Mouse (Mus musculus) urinary bladder, postnatal 36 days (tissue): ENCODE data around the gene Draxin.
"Not testable (repeated sequence)": the region's sequence is repeated elsewhere in the genome, so short reads cannot be mapped to it uniquely, and the experiment has no call there.

Source experiments
- DNase-seq, 2 experiments: peaks; one replicate each; pipeline ENCODE4 v3.0.0; 2022; ENCODE audit warnings: low spot score in 2 of 2, mixed read lengths in 1 of 2

Gene Draxin

DNA sequence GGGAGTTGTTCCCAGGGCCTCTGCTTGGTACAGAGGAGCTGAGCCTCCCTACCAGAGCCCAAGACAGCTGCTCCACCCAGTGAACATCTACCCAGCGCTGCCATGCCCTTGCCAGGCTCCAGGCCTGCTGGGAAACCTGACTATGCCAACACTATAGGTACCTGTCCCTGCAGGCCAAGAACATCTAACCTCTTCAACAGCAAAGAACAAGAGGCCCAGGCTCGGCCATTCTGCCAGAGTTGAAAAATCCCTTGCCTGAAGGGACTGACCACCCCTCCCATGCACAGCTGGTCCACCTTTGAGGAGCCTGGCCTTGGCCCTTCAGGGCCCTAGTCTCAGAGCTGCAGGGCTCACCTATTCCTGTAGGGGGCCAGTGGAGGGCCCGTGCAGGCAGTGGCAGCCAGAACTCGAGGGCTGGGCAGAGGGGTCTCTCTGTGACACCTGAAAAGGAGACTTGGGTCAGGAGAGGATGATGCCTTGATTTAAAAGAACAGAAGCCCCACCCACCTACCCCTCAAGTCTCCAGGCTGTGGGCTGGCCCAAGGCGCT lies 72.8 kb downstream of the Draxin start:
- DNase-seq, result no peak

- peak in 1 of 2 experiments; percentile 59 for DNase-seq
Measured at GRCm38 (mm10) chr4:148056801-148057200, 73.7 kb downstream of the Draxin start.

- DNase-seq, result no peak
Measured at GRCm38 (mm10) chr4:148056246-148056645, 74.3 kb downstream of the Draxin start.

DNA sequence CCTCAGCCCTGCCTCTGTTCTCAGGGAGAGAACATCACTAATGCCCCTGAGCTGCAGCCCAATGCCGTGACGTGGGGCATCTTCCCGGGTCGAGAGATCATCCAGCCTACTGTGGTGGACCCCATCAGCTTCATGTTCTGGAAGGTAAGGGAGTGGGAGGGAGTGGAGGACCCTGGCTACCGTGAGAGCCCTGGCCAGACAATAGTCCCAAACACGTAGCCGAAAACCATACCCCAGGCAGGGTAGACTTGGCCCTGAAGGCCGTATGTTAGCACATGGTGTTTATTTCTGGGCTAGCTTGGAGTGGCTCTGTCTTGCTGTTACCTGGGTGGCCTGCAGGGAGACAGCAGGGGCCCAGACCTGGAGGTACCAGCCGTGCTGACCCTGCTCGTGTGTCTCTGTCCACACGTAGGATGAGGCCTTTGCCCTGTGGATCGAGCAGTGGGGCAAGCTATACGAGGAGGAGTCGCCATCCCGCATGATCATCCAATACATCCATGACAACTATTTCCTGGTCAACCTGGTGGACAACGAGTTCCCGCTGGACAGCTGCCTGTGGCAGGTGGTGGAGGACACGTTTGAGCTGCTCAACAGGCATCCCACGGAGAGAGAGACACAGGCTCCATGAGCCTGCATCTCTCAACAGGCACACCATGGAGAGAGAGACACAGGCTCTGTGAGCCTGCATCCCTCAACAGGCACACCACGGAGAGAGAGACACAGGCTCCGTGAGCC lies 75.4 kb downstream of the Draxin start:
- DNase-seq, result no peak

GRCm38 (mm10) chr4:148053417-148053920 lies 77.0 kb downstream of the Draxin start:
- DNase-seq, result no peak

GRCm38 (mm10) chr4:148052976-148053375 lies 77.5 kb downstream of the Draxin start:
- DNase-seq, result no peak

DNA sequence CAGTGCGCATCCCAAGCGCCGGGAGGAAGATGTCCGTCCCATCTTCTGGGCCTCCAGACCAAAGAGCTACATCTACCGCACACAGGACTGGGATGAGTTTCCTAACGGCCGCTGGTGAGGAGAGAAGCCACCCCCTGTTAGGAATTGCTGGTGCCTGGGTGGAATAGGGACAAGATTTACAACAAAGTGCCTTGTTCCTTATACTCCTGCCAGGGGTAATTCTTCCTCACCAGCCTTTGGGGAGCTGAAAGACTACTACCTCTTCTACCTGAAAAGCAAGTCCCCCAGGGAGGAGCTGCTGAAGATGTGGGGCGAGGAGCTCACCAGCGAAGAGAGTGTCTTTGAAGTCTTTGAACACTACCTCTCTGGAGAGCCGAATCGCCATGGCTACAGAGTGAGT lies 78.6 kb downstream of the Draxin start:
- no peak for DNase-seq

GRCm38 (mm10) chr4:148051046-148051776 lies 79.3 kb downstream of the Draxin start:
- DNase-seq, result no peak

DNA sequence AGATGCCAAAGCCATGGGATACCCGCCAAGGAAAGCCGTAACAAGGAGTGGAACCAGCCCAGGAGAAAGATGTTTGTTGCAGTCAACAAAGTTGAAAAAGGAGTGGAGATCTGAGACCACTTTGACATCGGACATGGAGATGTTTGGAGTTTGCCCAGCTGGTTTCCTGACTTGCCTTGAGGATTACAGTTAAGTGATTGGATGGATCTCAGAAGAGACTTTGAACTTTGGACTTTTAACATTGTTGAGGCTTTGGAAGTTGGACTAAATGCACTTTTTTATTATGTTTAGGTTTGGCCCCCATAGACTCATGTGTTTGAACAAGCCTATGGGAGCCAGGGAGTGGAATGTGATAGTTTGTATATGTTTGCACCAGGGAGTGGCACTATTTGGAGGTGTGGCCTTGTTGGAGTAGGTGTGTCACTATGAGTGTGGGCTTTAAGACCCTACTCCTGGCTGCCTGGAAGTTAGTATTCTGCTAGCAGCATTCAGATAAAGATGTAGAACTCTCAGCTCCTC lies 80.0 kb downstream of the Draxin start:
- not testable (repeated sequence) for DNase-seq
